Mouse (Mus musculus) neural tube, embryonic 13.5 days (tissue): ENCODE results near the gene Pelp1. TPM values are rescaled to one million over a fixed set of nuclear protein-coding genes. Genes with fewer than 3 reads are reported as not detected.
"Not testable (repeated sequence)": the region's sequence is repeated elsewhere in the genome, so short reads cannot be mapped to it uniquely, and the experiment has no call there.

Source experiments
- ATAC-seq: fragments of 200-750 bp; cut with Nextera tagmentation; 2 replicates; pipeline ENCODE4 v1.8.0; 2017; ENCODE audit warnings: low read depth, mild to moderate bottlenecking, moderate TSS enrichment, moderate library complexity
- H3K27ac ChIP-seq: fragments of 300-500 bp; sonication (generic); replicated peaks from 2 replicates; pipeline ENCODE4 v1.5.1; 2015; ENCODE audit warnings: moderate library complexity, mild to moderate bottlenecking, inconsistent platforms
- H3K27me3 ChIP-seq: fragments of 300-500 bp; sonication (generic); 2 replicates; pipeline ENCODE4 v1.6.1; 2015; ENCODE audit warnings: mild to moderate bottlenecking, inconsistent platforms
- H3K36me3 ChIP-seq: fragments of 300-500 bp; sonication (generic); 2 replicates; pipeline ENCODE4 v1.6.1; 2015; ENCODE audit warnings: mild to moderate bottlenecking, inconsistent platforms
- H3K4me1 ChIP-seq: fragments of 300-500 bp; sonication (generic); replicated peaks from 2 replicates; pipeline ENCODE4 v1.6.1; 2015; ENCODE audit warnings: inconsistent platforms
- H3K4me2 ChIP-seq: fragments of 300-500 bp; sonication (generic); 2 replicates; pipeline ENCODE4 v1.6.1; 2015; ENCODE audit warnings: inconsistent platforms, mild to moderate bottlenecking, moderate library complexity
- H3K4me3 ChIP-seq: fragments of 300-500 bp; sonication (generic); 2 replicates; pipeline ENCODE4 v1.5.1; 2015; ENCODE audit warnings: mild to moderate bottlenecking, inconsistent platforms
- H3K9ac ChIP-seq: fragments of 300-500 bp; sonication (generic); 2 replicates; pipeline ENCODE4 v1.6.1; 2015; ENCODE audit warnings: moderate library complexity, mild to moderate bottlenecking, inconsistent platforms
- H3K9me3 ChIP-seq: fragments of 300-500 bp; sonication (generic); 2 replicates; pipeline ENCODE4 v1.6.1; 2016; ENCODE audit warnings: inconsistent platforms
- WGBS: fragments of 180-500 bp; shearing (Covaris S2); methylation state at CpG from one replicate; pipeline ENCODE4 v1.1.7; 2015; 5-methylcytosine and 5-hydroxymethylcytosine counted together
- polyA plus RNA-seq: library from polyadenylated mRNA; unstranded; fragments of >200 nt; fragmentation: Nextera tagmentation; extraction: Ambion mirVana; gene quantifications from 2 replicates; pipeline ENCODE4 v1.2.1, GENCODE M21; 2015

The Pelp1 gene
- polyA plus RNA-seq, 1 experiment from 2014 or later: 31.9 TPM

DNA sequence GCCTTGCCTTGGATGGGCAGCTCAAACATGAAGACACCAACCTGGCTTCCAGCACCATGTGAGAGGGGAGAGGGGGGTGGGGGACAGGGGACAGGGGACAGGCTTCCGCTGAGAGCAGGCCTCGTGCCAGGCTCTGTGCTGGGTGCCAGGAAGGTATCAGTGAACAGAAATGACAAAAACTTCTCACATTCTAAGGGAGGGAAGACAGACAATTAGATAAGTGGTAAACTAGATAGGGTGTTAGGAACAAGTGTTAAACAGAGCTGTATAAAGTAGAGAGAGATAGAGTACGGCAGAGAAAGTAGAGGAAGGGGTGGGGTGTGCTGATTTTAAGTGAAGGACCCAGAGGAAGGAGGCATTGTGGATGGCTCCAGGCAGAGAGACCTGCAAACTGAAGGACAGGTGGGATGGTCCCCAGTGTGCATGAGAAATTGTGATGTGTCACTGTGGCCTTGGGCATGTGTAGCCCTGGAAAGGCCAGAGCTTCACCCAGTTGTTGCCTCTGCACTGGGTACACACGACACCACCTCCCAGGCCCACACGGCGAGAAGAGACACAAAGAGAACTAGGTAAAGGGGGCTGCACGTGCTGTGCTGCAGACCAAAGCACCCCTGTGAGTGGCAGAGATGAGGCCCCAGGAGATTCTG lies 29.0 kb upstream of the Pelp1 start:
- Histone ChIP-seq H3K4me2 (no peak overlapping the region), H3K27me3 (no peaks in the 10 kb centered on the region), H3K4me1 (peaks cover 14% of the 10 kb centered on the region), H3K9me3 (no peaks in the 10 kb centered on the region), H3K4me3 (no peak overlapping the region), H3K27ac (no peak overlapping the region), H3K9ac (no peak overlapping the region), H3K36me3 (peaks cover 68% of the 10 kb centered on the region)
- 91% methylated on average over 7 of the region's 7 CpGs for WGBS
- ATAC-seq: no peak

DNA sequence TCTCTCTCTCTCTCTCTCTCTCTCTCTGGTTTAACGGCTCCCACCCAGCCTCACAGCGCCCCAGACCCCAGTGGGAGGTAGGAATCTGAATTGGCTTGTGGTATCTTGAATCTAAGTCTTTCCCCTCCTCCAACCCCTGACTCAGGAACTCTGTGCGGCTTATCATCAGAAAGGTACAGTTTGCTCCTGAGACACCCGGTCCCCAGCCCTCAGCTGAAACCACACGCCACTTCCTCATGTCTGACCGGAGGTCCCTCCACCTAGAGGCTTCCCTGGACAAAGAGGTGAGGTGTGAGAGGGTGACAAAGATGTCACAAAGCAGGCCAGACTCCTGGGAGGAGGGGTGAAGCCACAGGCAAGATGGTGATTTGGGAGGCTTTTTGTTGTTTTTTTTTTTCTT lies 27.6 kb upstream of the Pelp1 start:
- 83% methylated on average over 6 of the region's 6 CpGs for WGBS
- no peak overlapping the region for H3K4me2 ChIP-seq
- H3K27ac ChIP-seq: no peak overlapping the region
- no peak for ATAC-seq
- no peaks in the 10 kb centered on the region for H3K9me3 ChIP-seq
- no peak overlapping the region for H3K9ac ChIP-seq
- peaks cover 24% of the 10 kb centered on the region for H3K4me1 ChIP-seq
- H3K27me3 ChIP-seq: no peaks in the 10 kb centered on the region
- peaks cover 67% of the 10 kb centered on the region for H3K36me3 ChIP-seq
- no peak overlapping the region for H3K4me3 ChIP-seq

DNA sequence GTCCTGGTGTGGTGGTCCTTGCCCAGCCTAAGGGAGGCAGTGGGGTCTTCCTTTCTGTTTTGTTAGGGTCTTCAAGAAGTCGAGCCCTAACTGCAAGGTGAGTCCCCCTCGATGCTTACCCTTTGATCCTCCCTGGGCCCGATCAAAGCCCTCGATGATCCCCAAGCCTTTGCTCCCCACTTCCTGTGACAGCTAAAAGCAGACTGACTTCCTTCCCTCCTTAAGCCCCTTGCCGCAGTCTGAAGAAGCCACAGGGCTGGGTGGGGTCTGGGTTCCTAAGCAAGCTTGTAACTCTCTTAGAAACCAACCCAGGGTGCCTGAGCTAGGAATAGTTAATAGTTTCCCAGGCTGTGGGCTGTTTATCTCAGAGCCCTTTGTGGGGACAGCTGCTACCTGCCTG lies 25.6 kb upstream of the Pelp1 start:
- ATAC-seq: no peak
- Histone ChIP-seq H3K4me3 (no peak overlapping the region), H3K4me1 (peaks cover 36% of the 10 kb centered on the region), H3K9ac (peak overlapping the region; percentile 13; the same call in 1 of the 2 replicates), H3K27me3 (no peaks in the 10 kb centered on the region), H3K36me3 (peaks cover 49% of the 10 kb centered on the region), H3K9me3 (no peaks in the 10 kb centered on the region), H3K27ac (no peak overlapping the region), H3K4me2 (no peak overlapping the region)
- WGBS: 82% methylated on average over 5 of the region's 5 CpGs

DNA sequence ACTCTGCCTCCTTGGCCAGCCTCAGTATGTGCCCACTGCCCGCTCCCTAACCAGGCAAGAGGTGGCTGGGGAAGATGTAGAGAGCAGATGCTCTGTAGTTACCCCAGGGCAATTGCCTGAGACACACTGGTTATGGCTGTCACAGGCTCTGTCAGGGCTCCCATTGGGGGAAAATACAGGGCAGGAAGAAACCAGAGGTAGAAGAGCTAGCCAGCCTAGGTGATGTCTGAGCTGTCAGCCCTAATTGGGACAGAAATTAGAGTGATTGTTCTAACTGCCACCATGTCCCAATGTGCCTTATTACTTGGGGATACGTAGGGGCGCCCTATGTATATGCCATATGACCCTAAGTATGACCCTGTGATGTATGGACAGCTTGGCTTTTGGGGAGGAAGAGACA lies 24.1 kb upstream of the Pelp1 start:
- H3K4me3 ChIP-seq: peak overlapping the region; percentile 76
- no peak overlapping the region for H3K27ac ChIP-seq
- H3K36me3 ChIP-seq: peaks cover 33% of the 10 kb centered on the region
- H3K27me3 ChIP-seq: no peaks in the 10 kb centered on the region
- 88% methylated on average over 3 of the region's 3 CpGs for WGBS
- ATAC-seq: no peak
- H3K9ac ChIP-seq: peak overlapping the region; percentile 88
- peaks cover 36% of the 10 kb centered on the region for H3K4me1 ChIP-seq
- H3K9me3 ChIP-seq: no peaks in the 10 kb centered on the region
- peak overlapping the region; percentile 69 for H3K4me2 ChIP-seq

DNA sequence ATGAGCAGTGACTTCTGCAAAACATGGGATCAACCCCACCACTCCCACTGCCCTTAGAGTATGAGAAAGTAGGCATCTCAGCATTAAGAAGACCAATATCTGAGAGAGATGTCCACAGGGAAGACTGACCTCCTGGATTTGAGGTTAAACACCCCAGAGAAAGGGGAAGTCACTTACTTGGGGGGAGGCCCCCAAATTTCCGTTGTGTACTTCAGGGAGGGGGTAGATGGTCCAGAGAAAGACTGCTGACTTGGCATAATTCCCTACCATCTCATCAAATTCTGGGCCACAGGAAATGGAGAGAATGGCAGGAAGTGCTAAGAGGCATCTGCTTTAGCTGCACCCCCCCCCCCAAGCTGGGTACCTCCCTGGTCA lies 23.7 kb upstream of the Pelp1 start:
- Histone ChIP-seq H3K27ac (no peak overlapping the region), H3K4me3 (peak overlapping the region; percentile 76), H3K27me3 (no peaks in the 10 kb centered on the region), H3K4me1 (peaks cover 36% of the 10 kb centered on the region), H3K36me3 (peaks cover 29% of the 10 kb centered on the region), H3K4me2 (peak overlapping the region; percentile 69), H3K9ac (peak overlapping the region; percentile 88), H3K9me3 (no peaks in the 10 kb centered on the region)
- 82% methylated on average over 1 of the region's 1 CpGs for WGBS
- no peak for ATAC-seq

DNA sequence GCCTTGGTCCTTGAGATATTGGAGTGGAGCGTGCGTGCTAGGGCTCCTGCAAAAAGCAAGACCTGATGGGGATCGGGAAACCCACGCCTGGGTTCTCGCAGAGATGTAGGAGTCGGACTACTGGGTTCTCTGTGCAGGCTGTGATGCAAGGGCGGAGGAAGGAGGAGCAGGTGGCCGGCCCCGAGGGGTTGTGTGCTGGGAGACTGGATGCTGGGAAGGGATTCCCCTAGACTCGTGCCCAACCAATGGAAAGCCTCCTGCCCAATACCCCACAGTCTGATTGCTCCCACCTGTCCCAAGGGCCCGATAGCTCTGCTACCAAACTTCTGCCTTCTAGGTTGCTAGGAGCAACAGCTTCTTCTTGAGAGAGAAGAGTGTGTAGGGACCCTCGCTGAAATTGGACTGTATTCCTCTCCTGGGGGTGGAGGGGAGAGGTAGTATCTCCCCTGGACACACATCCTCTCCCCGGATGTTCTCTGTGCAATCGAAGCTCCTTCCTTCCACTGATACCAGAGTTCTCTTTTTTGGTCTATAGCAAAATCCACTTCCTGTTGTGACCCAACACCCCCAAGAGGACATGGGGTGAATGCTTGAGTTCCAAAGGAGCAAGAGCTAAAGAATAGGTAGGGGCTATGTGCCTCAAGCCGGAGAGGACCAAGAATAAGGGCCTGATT lies 23.2 kb upstream of the Pelp1 start:
- ATAC-seq: peak; percentile 62
- H3K9me3 ChIP-seq: no peaks in the 10 kb centered on the region
- WGBS: 8% methylated on average over 15 of the region's 15 CpGs
- no peaks in the 10 kb centered on the region for H3K27me3 ChIP-seq
- H3K9ac ChIP-seq: peak overlapping the region; percentile 88
- peak overlapping the region; percentile 69 for H3K4me2 ChIP-seq
- H3K4me3 ChIP-seq: peak overlapping the region; percentile 76
- H3K36me3 ChIP-seq: peaks cover 24% of the 10 kb centered on the region
- peak overlapping the region; percentile 95 for H3K27ac ChIP-seq
- H3K4me1 ChIP-seq: peaks cover 36% of the 10 kb centered on the region

DNA sequence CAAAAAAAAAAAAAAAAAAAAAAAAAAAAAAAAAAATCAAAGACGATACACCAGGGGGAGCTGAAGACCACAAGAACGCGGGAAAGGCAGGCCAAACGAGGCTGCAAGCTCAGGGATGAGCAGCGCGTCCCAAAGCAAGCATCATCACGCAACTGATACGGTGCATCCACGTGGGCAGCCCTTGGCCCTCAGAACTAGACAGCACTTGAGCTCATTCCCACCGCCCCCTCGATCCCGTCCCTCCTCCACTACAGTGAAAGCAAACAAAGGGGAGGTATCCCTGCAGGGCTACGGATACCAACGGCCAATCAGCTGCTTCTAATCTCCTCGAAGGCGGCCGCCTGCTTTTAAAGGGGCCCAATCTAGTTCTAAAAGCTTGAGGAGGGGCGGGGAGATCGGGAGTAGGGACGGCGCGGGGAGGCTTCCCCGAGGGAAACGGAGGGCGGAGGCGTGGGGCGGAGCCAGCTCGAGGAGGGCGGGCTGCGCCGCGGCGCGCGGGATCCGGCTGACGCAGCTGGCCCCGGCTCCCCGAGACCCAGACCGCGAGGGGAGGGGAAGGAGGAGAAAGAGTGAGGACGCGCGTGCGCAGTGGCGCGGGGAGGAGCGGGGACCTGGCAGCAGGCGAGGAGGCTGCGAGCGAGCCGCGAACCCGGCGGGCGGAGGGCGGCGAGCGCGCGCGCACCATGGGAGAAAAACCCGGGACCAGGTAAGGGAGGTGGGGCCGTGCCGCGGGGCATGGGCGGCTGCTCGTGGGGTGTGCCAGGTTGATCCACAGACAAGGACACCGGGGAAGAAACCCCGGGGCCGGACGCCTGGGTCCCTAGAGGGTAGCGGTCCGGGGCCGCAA lies 22.4 kb upstream of the Pelp1 start, which contains the start of gene Arrb2:
Arrb2 (plus strand) TSS at position 588 of the 847 bp plus-strand sequence.
- WGBS: under 1% methylated on average over 75 of the region's 75 CpGs
- H3K4me2 ChIP-seq: peak within 1 kb of the TSS; percentile 69
- no peaks in the 10 kb centered on the region for H3K9me3 ChIP-seq
- peaks cover 17% of the 10 kb centered on the region for H3K36me3 ChIP-seq
- H3K4me3 ChIP-seq: peak within 1 kb of the TSS; percentile 76
- peaks cover 36% of the 10 kb centered on the region for H3K4me1 ChIP-seq
- no peaks in the 10 kb centered on the region for H3K27me3 ChIP-seq
- peak within 1 kb of the TSS; percentile 95 for H3K27ac ChIP-seq
- peak; percentile 96 for ATAC-seq
- peak within 1 kb of the TSS; percentile 88 for H3K9ac ChIP-seq

DNA sequence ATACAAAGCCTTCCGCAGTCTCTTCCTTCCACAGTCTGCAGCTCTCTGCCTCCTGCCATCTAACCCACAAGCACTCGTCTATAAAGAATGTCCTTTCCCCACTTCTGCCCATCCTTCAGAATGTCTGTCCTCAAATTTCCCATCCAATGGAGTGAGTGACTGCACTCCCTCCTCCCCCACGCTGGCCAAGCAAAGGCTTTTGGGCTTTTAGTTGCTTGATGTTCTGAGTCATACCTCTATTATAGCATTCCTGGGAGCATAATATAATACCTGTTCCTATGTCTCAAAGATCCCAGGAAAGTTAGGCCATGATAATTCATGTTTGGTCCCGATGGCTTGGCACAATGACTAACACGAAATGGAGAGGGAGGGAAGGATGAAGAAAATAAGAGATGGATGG lies 21.7 kb upstream of the Pelp1 start:
- peak overlapping the region; percentile 76 for H3K4me3 ChIP-seq
- H3K27ac ChIP-seq: peak overlapping the region; percentile 95
- H3K4me1 ChIP-seq: peaks cover 36% of the 10 kb centered on the region
- H3K9me3 ChIP-seq: no peaks in the 10 kb centered on the region
- peak overlapping the region; percentile 31 for H3K9ac ChIP-seq
- H3K4me2 ChIP-seq: peak overlapping the region; percentile 69
- no peaks in the 10 kb centered on the region for H3K27me3 ChIP-seq
- 31% methylated on average over 5 of the region's 5 CpGs for WGBS
- no peak for ATAC-seq
- H3K36me3 ChIP-seq: peaks cover 10% of the 10 kb centered on the region

DNA sequence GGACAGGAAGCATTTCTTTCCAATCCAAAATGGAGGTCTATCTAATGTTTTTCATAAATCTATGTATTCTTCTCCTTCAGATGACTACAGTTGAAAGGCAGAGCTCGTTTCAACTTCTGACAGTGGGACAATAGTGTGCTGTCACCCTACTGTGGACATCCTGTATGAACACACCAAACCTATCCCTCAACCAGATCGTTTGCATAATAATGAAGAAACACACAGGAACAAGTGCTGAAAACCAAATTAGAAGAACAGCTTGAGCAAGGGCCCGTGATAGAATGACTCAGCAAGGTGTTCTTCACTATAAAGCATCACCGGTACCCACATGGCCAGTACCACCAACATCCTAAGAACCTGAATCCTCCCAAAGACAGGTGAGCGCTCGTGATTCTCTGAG lies 16.8 kb upstream of the Pelp1 start:
- not testable (repeated sequence) for H3K9ac ChIP-seq, H3K4me2 ChIP-seq, H3K36me3 ChIP-seq, H3K4me3 ChIP-seq, ATAC-seq, H3K27ac ChIP-seq, H3K27me3 ChIP-seq, H3K9me3 ChIP-seq
- 76% methylated on average over 6 of the region's 6 CpGs for WGBS
- H3K4me1 ChIP-seq: peaks cover 11% of the 10 kb centered on the region

DNA sequence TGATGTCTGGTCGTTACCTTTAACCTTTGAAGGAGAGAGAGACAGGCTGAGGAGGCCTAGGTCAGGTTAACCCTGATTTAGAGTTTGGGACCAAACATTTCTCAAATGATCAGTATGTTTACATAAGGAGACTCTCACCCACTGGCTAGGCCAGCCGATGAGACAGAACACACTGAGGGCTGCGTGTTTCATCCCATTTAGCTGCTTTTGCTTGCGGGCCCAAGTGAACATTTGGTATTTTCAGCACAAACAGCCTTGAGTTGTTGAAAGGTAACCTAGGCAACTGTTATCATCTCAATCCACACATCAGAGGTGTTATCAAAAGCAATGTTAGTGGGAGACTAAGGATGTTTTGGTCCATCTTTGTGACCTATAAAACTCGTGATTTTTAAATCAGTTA lies 9.7 kb upstream of the Pelp1 start:
- ATAC-seq: no peak
- Histone ChIP-seq H3K36me3 (no peaks in the 10 kb centered on the region), H3K9me3 (no peaks in the 10 kb centered on the region), H3K4me1 (no peaks in the 10 kb centered on the region), H3K9ac (no peak overlapping the region), H3K4me3 (no peak overlapping the region), H3K27me3 (peaks cover 4% of the 10 kb centered on the region; the same call in 1 of the 2 replicates), H3K27ac (no peak overlapping the region), H3K4me2 (no peak overlapping the region)
- WGBS: 76% methylated on average over 5 of the region's 5 CpGs

DNA sequence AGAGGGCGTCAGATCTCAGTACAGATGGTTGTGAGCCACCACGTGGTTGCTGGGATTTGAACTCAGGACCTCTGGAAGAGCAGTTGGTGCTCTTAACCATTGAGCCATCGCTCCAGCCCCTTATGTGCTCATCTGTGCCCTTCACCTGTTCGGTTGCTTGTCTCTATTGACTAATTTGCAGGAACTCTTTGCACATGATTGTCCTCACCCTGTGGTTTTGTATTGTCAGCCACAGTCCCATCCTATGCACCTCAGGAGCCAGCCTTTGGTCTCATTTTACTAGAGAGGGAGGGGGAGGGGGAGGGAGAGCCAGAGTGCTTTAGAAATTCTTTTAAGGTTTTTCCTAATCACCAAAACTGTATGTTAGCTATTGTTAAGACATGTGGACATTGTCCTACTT lies 8.4 kb upstream of the Pelp1 start:
- Histone ChIP-seq H3K9ac (no peak overlapping the region), H3K4me3 (no peak overlapping the region), H3K4me1 (no peaks in the 10 kb centered on the region), H3K4me2 (no peak overlapping the region), H3K9me3 (no peaks in the 10 kb centered on the region), H3K36me3 (no peaks in the 10 kb centered on the region), H3K27me3 (peaks cover 4% of the 10 kb centered on the region; the same call in 1 of the 2 replicates), H3K27ac (no peak overlapping the region)
- WGBS: 66% methylated on average over 4 of the region's 4 CpGs
- ATAC-seq: no peak

DNA sequence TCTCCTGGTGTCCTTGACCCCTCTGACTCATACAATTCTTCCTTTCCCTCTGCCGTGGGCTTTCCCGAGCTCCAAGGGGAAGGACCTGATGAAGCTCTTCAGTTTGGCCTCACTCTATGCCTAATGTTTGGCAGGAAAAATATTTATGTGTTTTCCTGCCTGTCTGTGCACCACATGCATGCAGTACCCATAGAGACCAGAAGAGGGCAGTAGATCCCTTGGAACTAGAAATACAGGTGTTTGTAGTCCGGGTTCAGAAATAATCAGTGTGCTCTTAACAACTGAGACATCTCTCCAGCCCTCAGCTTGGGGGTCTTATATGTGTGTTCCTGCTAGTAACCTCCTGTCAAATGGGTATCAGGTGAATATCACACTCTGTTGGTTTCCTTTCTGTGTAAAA lies 4.1 kb upstream of the Pelp1 start:
- ATAC-seq: no peak
- Histone ChIP-seq H3K4me1 (peaks cover 9% of the 10 kb centered on the region), H3K4me2 (no peak overlapping the region), H3K9ac (no peak overlapping the region), H3K9me3 (no peaks in the 10 kb centered on the region), H3K4me3 (no peak overlapping the region), H3K36me3 (no peaks in the 10 kb centered on the region), H3K27ac (no peak overlapping the region), H3K27me3 (peaks cover 4% of the 10 kb centered on the region; the same call in 1 of the 2 replicates)
- 15% methylated on average over 3 of the region's 3 CpGs for WGBS
